Mouse (Mus musculus) G1E (cell line): ENCODE results near the gene N4bp1.

Experiments
- CTCF ChIP-seq: IDR thresholded peaks from 2 replicates; pipeline ENCODE4 v1.5.1; 2012; ENCODE audit warnings: low read depth, low read length, inconsistent platforms, mixed read lengths
- GATA1 ChIP-seq: IDR thresholded peaks from 2 replicates; pipeline ENCODE4 v1.6.1; 2012; ENCODE audit warnings: borderline replicate concordance, low read length, inconsistent platforms, mixed read lengths
- GATA2 ChIP-seq: IDR thresholded peaks from 2 replicates; pipeline ENCODE4 v1.6.1; 2012; ENCODE audit warnings: low read depth, low read length, inconsistent platforms, borderline replicate concordance

- TF ChIP-seq CTCF (no peak), GATA1 (no peak), GATA2 (no peak)
Measured at GRCm38 (mm10) chr8:86891533-86891932, 6.5 kb upstream of the N4bp1 start.
